Mouse (Mus musculus) cortical plate, adult 2 months (tissue): ENCODE data around the gene Dapp1. TPM values are rescaled to one million over a fixed set of nuclear protein-coding genes. Genes with fewer than 3 reads are reported as not detected.
A peak's percentile ranks its signal among the peaks of the same experiment; 100 is the strongest.

Source experiments
- H3K27ac ChIP-seq: fragments of 200-500 bp; 2 replicates; pipeline ENCODE4 v1.5.1; 2012; ENCODE audit warnings: low read length, control low read depth, inconsistent platforms; ENCODE audit not compliant: insufficient read depth
- H3K4me1 ChIP-seq: fragments of 200-500 bp; 2 replicates; pipeline ENCODE4 v1.6.1; 2011; ENCODE audit warnings: low read length; ENCODE audit not compliant: control insufficient read depth, insufficient read depth
- H3K4me3 ChIP-seq: fragments of 200-500 bp; 2 replicates; pipeline ENCODE4 v1.5.1; 2011; ENCODE audit warnings: mild to moderate bottlenecking, low read length, control low read depth; ENCODE audit not compliant: insufficient read depth
- CTCF ChIP-seq: fragments of 200-500 bp; IDR thresholded peaks from 2 replicates; pipeline ENCODE4 v1.5.1; 2011; ENCODE audit warnings: mild to moderate bottlenecking, control low read depth, low read length; ENCODE audit not compliant: insufficient read depth; ENCODE audit errors: extremely low read depth
- POLR2A ChIP-seq: fragments of 200-500 bp; IDR thresholded peaks from 2 replicates; pipeline ENCODE4 v1.6.1; 2011; ENCODE audit warnings: mild to moderate bottlenecking, low read length, control low read depth; ENCODE audit not compliant: insufficient read depth; ENCODE audit errors: extremely low read depth
- polyA plus RNA-seq: library from polyadenylated mRNA; depleted of rRNA; stranded (reverse); fragments of >200 nt; gene quantifications from 2 replicates; pipeline ENCODE4 v1.2.3, GENCODE M21; 2012

Dapp1 gene
- polyA plus RNA-seq, 1 experiment, result 5.5 TPM

DNA sequence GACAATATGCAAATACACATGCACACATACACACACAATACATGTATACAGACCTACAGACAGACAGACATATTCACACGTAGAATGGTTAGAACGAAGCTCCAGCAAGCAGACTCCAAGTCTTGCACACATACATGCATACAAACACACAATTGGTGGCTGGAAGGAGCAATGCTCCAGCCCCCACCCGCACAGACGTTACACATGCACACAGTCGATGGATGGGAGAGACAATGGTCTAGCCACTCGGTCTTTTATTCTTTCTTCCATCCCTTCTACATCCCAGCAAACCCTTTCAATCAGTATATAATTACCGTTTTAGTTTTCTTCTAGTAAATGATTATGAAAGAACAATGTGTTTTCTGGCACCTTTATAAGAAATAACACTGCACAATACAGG is 14.1 kb upstream of the Dapp1 start:
- H3K4me1 ChIP-seq, result peaks cover 2% of the 10 kb centered on the region; the same call in 1 of the 2 replicates
- TF ChIP-seq POLR2A (no peak), CTCF (no peak)
- no peak overlapping the region for H3K4me3 ChIP-seq
- H3K27ac ChIP-seq, result no peak overlapping the region

DNA sequence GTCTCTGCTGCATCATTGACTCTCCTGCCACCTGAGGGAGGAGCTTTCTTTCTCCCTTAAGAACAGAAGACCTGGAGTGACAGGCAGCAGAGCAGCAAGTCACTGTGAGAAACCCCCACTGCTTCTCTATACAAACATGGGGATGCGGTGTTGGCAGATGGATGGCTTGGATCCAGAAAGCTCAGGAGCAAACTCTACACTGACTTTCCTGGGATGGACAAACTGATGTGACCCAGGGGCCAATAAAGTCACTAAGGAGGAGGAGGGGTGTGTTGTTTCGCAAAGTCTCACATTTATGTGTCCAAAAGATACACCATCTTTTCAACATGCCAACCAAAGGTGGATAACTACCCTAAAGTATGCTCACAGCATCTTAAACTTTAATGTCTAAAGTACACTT is 12.9 kb upstream of the Dapp1 start:
- Histone ChIP-seq H3K27ac (no peak overlapping the region), H3K4me3 (no peak overlapping the region), H3K4me1 (peaks cover 2% of the 10 kb centered on the region; the same call in 1 of the 2 replicates)
- TF ChIP-seq POLR2A (no peak), CTCF (no peak)

DNA sequence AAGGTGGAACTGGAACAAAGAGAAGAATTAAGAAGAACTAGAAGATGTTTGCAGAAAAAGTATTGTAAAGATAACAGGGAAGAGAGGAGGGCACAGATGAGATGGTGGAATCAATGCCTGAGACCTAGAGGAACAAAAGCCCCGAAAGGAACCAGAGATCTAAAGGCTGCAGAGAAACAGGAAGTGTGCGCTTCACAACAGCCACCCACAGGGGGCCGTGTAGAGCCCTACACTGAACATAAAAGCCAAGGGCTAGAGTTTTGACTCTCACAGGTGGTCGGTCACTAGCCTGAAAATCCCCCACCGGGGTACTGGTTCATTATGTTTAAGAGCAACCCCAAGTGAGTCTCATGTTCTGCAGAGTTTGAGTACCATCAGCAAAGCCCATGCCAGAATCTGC is 11.0 kb upstream of the Dapp1 start:
- TF ChIP-seq POLR2A (no peak), CTCF (no peak)
- Histone ChIP-seq H3K4me1 (no peaks in the 10 kb centered on the region), H3K27ac (no peak overlapping the region), H3K4me3 (no peak overlapping the region)

DNA sequence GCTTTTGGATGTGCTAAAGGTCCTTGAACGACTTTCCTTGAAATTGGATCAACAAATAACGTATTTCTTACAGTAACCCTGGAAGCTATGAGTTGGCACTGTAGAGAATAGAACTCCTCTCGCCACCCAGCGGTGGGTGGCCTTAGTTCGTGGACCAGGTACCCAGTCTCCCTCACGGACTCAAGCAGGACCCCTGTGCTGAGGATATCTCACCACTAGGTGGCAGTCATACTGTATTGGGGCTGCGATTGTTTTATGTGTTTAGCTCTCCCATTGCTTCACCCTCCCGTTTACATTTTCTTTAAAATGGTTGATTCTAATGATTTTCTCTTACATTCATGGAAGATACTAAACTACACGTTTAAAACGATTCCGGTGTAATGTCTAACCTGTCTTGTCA is 9.8 kb upstream of the Dapp1 start:
- H3K27ac ChIP-seq, result no peak overlapping the region
- no peak overlapping the region for H3K4me3 ChIP-seq
- TF ChIP-seq CTCF, result peak; percentile 84
- no peak for TF ChIP-seq POLR2A
- no peaks in the 10 kb centered on the region for H3K4me1 ChIP-seq

DNA sequence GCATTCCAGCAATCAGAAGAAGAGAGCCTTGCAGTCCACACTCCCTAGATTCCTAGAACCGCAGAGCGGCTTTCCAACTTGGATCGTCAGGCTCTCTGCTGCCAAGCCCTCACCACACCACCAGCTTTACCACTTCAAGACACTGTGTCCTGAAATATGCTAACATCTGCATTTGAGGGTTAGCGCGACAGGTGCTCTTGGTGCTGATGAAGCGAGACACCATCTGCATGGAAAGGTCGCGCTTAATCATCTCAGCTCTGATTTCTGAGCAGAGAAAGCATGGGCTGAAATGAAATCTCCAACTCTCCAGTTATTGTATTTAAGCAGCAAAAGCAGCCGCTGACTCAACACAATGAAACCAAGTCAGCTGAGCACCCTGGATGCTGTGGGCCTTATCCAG is 8.1 kb upstream of the Dapp1 start:
- H3K4me3 ChIP-seq, result no peak overlapping the region
- no peaks in the 10 kb centered on the region for H3K4me1 ChIP-seq
- TF ChIP-seq CTCF (no peak), POLR2A (no peak)
- H3K27ac ChIP-seq, result no peak overlapping the region

DNA sequence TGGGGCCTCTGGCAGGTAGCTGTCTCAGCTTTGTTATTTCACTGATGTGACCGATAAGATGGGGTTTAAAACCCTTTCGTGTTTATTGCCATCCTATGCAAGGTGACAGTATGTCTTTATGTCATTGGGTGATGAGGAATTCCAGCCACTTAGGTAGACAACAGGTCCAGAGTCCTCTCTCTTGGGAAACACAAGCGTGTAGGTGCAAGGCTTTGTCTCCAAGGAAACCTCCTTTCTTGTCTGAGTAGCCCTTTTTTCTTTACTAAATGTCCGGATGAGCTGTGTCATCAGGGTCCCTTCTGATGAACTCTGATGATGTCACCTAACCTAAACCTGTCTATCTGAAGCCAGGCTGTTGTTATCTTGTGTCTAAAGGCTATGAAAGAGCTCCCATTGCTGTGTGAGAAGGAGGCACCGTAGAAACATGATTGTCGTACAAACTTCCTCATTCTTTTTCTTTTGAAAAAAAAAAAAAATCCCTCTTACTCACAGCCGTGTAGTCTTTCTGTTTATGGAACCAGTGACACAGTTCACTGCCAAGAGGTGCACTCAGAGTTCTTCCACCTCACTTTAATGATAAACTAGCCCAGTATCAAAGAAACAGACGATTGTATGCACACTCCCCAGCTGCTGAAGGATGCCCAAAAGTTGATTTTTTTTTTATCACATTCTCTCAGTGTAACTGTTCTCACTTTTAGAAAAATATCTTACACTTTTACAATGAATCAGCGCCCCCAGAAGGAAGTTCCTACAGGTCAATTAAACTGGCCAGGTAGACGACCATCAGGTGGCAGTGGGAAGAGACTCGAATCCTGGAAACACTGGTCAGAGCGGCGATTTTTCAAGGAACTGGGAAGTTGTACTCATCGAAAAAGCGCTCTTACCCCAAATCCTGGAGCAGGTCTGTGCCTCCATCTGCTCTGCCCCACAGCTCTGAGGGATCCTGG is 637 bp downstream of the Dapp1 start:
- Histone ChIP-seq H3K4me3 (peak overlapping the region; percentile 24), H3K27ac (no peak overlapping the region), H3K4me1 (no peaks in the 10 kb centered on the region)
- TF ChIP-seq POLR2A, result no peak
- TF ChIP-seq CTCF, result no peak

DNA sequence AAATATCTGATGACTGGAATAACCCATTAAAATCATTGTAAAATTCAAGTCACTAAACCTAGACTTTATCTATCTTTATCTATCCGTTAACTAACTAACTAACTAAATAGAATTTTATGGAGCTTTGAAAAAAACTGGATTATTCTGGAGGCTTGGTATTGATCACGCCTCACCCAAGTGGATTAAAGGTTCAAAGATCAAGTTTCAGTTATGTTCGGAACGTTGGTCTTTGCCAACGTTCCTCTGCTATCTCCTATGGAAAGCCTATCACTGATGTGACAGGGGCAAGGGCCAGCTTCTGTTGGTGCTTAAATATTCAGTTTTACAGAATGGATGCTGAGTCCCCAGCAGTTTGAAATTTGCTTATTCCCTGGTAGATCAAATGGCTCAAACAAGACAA is 3.1 kb downstream of the Dapp1 start:
- Histone ChIP-seq H3K27ac (no peak overlapping the region), H3K4me1 (no peaks in the 10 kb centered on the region), H3K4me3 (no peak overlapping the region)
- TF ChIP-seq POLR2A (no peak), CTCF (no peak)

DNA sequence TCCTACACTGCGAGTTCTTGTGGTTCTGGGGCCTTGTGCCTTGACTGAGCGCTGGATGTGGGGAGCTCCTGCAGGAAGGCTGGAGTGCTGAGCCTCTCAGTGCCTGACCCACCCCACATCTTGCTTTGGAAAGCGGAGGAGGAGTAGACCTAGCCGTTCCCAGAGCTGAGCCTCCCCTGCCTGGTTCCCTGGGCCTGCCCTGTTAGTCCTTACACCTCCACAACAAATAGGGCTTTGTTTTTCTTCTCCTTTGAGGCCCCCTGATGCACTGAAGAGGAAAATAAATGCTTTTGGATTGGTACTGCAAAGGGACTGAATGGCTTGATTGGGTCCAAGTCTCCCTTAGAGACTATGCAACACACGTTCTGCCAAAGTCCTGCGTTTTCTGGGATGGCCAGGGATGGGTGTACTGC is 3.7 kb downstream of the Dapp1 start:
- H3K4me1 ChIP-seq, result no peaks in the 10 kb centered on the region
- no peak for TF ChIP-seq CTCF
- no peak for TF ChIP-seq POLR2A
- H3K27ac ChIP-seq, result no peak overlapping the region
- no peak overlapping the region for H3K4me3 ChIP-seq

DNA sequence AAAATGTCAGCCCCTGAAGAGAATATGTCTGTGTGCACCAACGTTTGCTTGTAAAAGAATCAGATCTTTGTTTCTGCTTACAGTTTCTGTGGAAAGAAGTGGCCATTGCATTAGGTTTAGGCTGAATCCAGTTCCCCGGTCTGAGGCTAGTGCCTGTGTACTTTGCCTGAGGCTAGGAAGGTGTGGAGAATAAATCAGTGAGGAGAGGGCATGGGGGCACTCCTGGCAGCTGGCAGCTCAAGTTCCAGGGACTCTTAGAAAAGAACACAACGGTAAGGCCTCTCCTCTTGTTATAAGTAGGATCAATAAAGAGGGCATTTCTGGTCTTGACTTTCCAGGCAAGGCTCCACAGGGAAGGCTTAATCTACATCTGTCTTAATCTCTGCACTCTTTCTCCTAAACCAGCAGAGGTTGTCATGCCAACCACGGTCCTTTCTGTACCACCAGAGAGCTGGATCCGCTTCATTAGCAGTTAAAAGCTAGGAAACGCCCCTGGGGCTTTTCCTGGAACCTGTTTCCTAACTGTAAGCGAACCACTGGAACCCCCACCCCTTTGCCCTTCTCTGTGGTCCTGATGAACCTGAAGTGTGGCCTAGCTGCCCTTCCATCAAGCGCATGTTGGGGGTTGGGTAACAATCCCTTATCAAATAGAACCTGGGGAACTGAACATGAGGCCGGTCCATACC is 4.3 kb downstream of the Dapp1 start:
- no peaks in the 10 kb centered on the region for H3K4me1 ChIP-seq
- H3K4me3 ChIP-seq, result no peak overlapping the region
- TF ChIP-seq CTCF, result no peak
- TF ChIP-seq POLR2A, result no peak
- H3K27ac ChIP-seq, result no peak overlapping the region
